Mouse (Mus musculus) heart, adult 2 months (tissue): ENCODE measurements around the gene Atg7. TPM values are rescaled to one million over a fixed set of nuclear protein-coding genes. Genes with fewer than 3 reads are reported as not detected.
A peak's percentile ranks its signal among the peaks of the same experiment; 100 is the strongest.

Experiments used
- DNase-seq, 2 experiments: peaks; one replicate each; pipeline ENCODE4 v3.0.0; 2021
- H3K27ac ChIP-seq: fragments of 200-600 bp; 2 replicates; pipeline ENCODE4 v1.8.1; 2022
- H3K27me3 ChIP-seq: fragments of 200-500 bp; 2 replicates; pipeline ENCODE4 v1.6.1; 2012; ENCODE audit warnings: mild to moderate bottlenecking, low read length, inconsistent platforms, mixed read lengths; ENCODE audit not compliant: control insufficient read depth, insufficient read depth
- H3K36me3 ChIP-seq: fragments of 200-500 bp; 2 replicates; pipeline ENCODE4 v1.6.1; 2012; ENCODE audit warnings: low read length, inconsistent platforms; ENCODE audit not compliant: control insufficient read depth, insufficient read depth
- H3K4me1 ChIP-seq: fragments of 200-500 bp; 2 replicates; pipeline ENCODE4 v1.6.1; 2011; ENCODE audit warnings: low read length; ENCODE audit not compliant: control insufficient read depth, insufficient read depth
- H3K4me3 ChIP-seq: fragments of 200-600 bp; 2 replicates; pipeline ENCODE4 v1.8.1; 2022
- H3K79me2 ChIP-seq: fragments of 200-500 bp; replicated peaks from 2 replicates; pipeline ENCODE4 v1.6.1; 2012; ENCODE audit warnings: mild to moderate bottlenecking, inconsistent platforms, low read length, moderate library complexity, mixed read lengths; ENCODE audit not compliant: control insufficient read depth, insufficient read depth
- H3K9ac ChIP-seq: fragments of 200-500 bp; 2 replicates; pipeline ENCODE4 v1.6.1; 2012; ENCODE audit warnings: low read depth, mild to moderate bottlenecking, control low read depth, inconsistent platforms, low read length, mixed read lengths
- CTCF ChIP-seq: fragments of 200-600 bp; IDR thresholded peaks from 2 replicates; pipeline ENCODE4 v1.8.1; 2022; ENCODE audit warnings: antibody characterized with exemption, mild to moderate bottlenecking, moderate library complexity
- EP300 ChIP-seq: fragments of 200-500 bp; IDR thresholded peaks from 2 replicates; pipeline ENCODE4 v1.6.1; 2011; ENCODE audit warnings: low read depth, low read length, control low read depth; ENCODE audit not compliant: insufficient read depth
- POLR2A ChIP-seq: fragments of 200-500 bp; IDR thresholded peaks from 2 replicates; pipeline ENCODE4 v1.6.1; 2011; ENCODE audit warnings: mild to moderate bottlenecking, low read depth, low read length, control low read depth; ENCODE audit not compliant: insufficient read depth
- WGBS: fragments of 180-500 bp; shearing (Covaris S2); methylation state at CpG from one replicate; pipeline ENCODE4 v1.1.7; 2018; 5-methylcytosine and 5-hydroxymethylcytosine counted together
- intact Hi-C: fragments of 180-260 bp; cut with DNase I; formaldehyde crosslinking; loops from one replicate; pipeline ENCODE4 v1.15.1; 2025
- polyA plus RNA-seq: library from polyadenylated mRNA; depleted of rRNA; stranded (reverse); fragments of >200 nt; gene quantifications from 2 replicates; pipeline ENCODE4 v1.2.3, GENCODE M21; 2012
- total RNA-seq, 2 experiments: library from RNA; stranded (reverse); gene quantifications; 2 replicates each; pipeline ENCODE4 v1.2.3; 2021

The Atg7 gene
- total and polyA plus RNA-seq, 3 experiments: 9.9 to 11.1 (median 10.7) TPM

- 86% methylated on average over 3 of the region's 3 CpGs for WGBS
- DNase-seq: no peak
- H3K9ac ChIP-seq: no peak overlapping the region
- H3K4me1 ChIP-seq: no peaks in the 10 kb centered on the region; the same call in 1 of the 2 replicates
- H3K27me3 ChIP-seq: no peaks in the 10 kb centered on the region
- no peaks in the 10 kb centered on the region for H3K36me3 ChIP-seq
- H3K27ac ChIP-seq: no peak overlapping the region
- H3K79me2 ChIP-seq: no peaks in the 10 kb centered on the region
- H3K4me3 ChIP-seq: no peak overlapping the region
- intact Hi-C loops: no loop called here
- no peak for TF ChIP-seq EP300
- no peak for TF ChIP-seq POLR2A
- TF ChIP-seq CTCF: no peak
Measured at GRCm38 (mm10) chr6:114707032-114707431, 64.1 kb downstream of the Atg7 start.

GRCm38 (mm10) chr6:114712242-114713050, 69.5 kb downstream of the Atg7 start:
- Histone ChIP-seq H3K9ac (no peak overlapping the region), H3K36me3 (no peaks in the 10 kb centered on the region), H3K79me2 (no peaks in the 10 kb centered on the region), H3K27ac (no peak overlapping the region), H3K4me3 (no peak overlapping the region), H3K4me1 (peaks cover 7% of the 10 kb centered on the region; the same call in 1 of the 2 replicates), H3K27me3 (no peaks in the 10 kb centered on the region)
- TF ChIP-seq POLR2A (no peak), CTCF (no peak), EP300 (no peak)
- 51% methylated on average over 4 of the region's 4 CpGs for WGBS
- intact Hi-C loops: no loop called here
- no peak for DNase-seq

DNA sequence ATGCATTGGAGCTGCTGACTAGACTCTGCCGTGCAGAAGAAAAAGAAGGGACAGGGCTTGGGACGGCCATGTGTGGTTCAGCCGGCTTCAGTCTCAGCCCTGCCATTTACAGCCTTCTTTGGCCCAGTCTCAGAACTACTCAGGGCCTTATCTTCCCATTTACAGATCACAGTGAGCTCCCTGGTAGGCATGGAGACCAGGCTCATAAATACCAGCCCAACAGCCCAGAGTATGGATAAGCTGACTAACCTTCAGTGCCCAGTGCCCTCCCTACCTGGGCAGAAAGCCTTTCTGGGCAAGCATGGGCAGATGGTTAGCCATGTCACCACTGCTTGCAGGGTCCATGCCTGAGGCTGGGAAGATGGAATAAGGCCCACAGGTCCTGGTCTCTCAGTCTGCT, 70.6 kb downstream of the Atg7 start:
- DNase-seq: peak in 1 of 2 experiments; percentile 42
- Histone ChIP-seq H3K79me2 (no peaks in the 10 kb centered on the region), H3K4me1 (peaks cover 7% of the 10 kb centered on the region; the same call in 1 of the 2 replicates), H3K9ac (no peak overlapping the region), H3K36me3 (no peaks in the 10 kb centered on the region), H3K4me3 (no peak overlapping the region), H3K27ac (no peak overlapping the region; the same call in 1 of the 2 replicates), H3K27me3 (no peaks in the 10 kb centered on the region)
- WGBS: 60% methylated on average over 3 of the region's 3 CpGs
- intact Hi-C loops: no loop called here
- no peak for TF ChIP-seq EP300

GRCm38 (mm10) chr6:114714654-114715053, 71.8 kb downstream of the Atg7 start:
- intact Hi-C loops: no loop called here
- H3K27me3 ChIP-seq: no peaks in the 10 kb centered on the region
- WGBS: 43% methylated on average over 5 of the region's 5 CpGs
- peaks cover 12% of the 10 kb centered on the region for H3K4me1 ChIP-seq
- H3K27ac ChIP-seq: no peak overlapping the region; the same call in 1 of the 2 replicates
- no peaks in the 10 kb centered on the region for H3K36me3 ChIP-seq
- H3K9ac ChIP-seq: no peak overlapping the region
- no peak overlapping the region for H3K4me3 ChIP-seq
- no peak for TF ChIP-seq POLR2A
- DNase-seq: no peak
- no peaks in the 10 kb centered on the region for H3K79me2 ChIP-seq

DNA sequence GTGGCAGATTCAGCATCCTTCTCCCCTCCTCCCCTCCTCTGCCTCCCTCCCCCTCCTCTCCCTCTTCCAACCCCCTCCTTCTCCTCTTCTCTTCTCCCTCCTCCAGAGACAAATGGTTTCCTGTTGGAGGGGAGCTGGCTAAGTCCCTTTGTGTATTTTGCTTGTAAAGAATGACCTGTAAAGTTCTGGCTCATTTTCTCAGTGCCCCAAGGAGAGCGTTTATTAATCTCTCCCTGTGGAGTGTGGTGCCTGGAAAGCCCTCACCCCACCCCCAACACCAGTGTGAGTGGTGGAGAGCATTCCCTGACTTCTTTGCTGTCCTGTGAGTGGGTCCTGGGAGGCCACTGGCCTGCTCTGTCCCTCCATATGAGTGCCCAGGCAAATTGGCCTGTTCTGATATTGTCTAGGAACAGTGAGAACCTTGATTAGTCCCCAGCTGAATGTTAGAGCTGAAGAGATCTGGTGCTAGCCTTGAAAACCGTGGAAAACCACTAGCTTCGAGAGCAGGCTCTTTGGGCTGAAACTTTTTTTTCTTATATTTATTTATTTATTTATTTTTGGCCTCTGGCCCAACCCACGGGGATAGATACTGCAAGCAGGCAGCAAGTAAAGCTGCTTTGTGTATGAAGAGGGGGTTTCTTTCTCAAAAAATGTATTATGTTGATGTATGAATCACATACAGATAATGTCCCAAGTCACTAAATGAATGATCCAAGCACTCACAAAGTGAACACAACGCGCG, 72.6 kb downstream of the Atg7 start:
- intact Hi-C loops: no loop called here
- DNase-seq: no peak
- no peak overlapping the region for H3K9ac ChIP-seq

DNA sequence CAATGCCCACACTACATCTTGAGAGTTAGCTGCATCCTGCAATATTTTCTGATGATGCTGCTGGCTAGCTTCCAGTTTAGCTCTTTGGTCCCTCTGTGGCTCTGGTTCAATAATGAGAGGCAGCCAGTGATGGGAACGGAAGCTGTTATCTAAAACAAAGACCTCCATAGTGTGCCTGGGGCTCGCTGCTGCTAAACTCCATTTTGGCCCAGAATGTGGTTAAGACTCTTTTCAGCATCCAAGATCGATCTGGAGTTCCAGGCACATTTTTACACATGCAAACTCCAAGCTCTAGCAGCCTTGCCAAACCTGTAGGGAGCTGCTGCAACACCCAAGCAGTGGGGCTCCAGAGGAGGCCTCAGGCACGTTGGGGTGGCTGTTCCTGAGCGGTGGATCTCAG, 76.2 kb downstream of the Atg7 start:
- Histone ChIP-seq H3K79me2 (no peaks in the 10 kb centered on the region), H3K4me1 (peaks cover 11% of the 10 kb centered on the region), H3K4me3 (no peak overlapping the region), H3K27me3 (no peaks in the 10 kb centered on the region), H3K36me3 (no peaks in the 10 kb centered on the region), H3K27ac (no peak overlapping the region), H3K9ac (no peak overlapping the region)
- WGBS: 42% methylated on average over 5 of the region's 5 CpGs
- TF ChIP-seq POLR2A (no peak), CTCF (no peak), EP300 (no peak)
- no peak for DNase-seq
- intact Hi-C loops: no loop called here

More for the DNA sequence above, 72.6 kb downstream of the Atg7 start:
- no peak for TF ChIP-seq POLR2A
- Histone ChIP-seq H3K27ac (no peak overlapping the region; the same call in 1 of the 2 replicates), H3K4me1 (peaks cover 13% of the 10 kb centered on the region), H3K36me3 (no peaks in the 10 kb centered on the region), H3K27me3 (no peaks in the 10 kb centered on the region), H3K79me2 (no peaks in the 10 kb centered on the region), H3K4me3 (no peak overlapping the region)
- 57% methylated on average over 7 of the region's 7 CpGs for WGBS
